Mouse (Mus musculus) CH12.LX (cell line): Measurements from ENCODE around the gene Stom.

Source experiments
- CHD1 ChIP-seq: IDR thresholded peaks from 2 replicates; pipeline ENCODE4 v1.6.1; 2012; ENCODE audit warnings: low read depth, low read length, improper control_type of control experiment, inconsistent platforms
- CTCF ChIP-seq, 2 experiments: IDR thresholded peaks in 1 of 2; conservative IDR thresholded peaks in 1 of 2; 2 replicates each; pipeline ENCODE4 v1.5.1; 2011 to 2012; ENCODE audit warnings: low read depth in 2 of 2, low read length in 2 of 2, improper control_type of control experiment in 1 of 2, inconsistent platforms in 1 of 2, mild to moderate bottlenecking in 1 of 2, moderate library complexity in 1 of 2
- ELF1 ChIP-seq: IDR thresholded peaks from 2 replicates; pipeline ENCODE4 v1.6.1; 2014; ENCODE audit warnings: low read depth, mild to moderate bottlenecking, inconsistent platforms, low read length, improper control_type of control experiment
- EP300 ChIP-seq: IDR thresholded peaks from 2 replicates; pipeline ENCODE4 v1.6.1; 2011; ENCODE audit warnings: low read length, improper control_type of control experiment
- ETS1 ChIP-seq: conservative IDR thresholded peaks from 2 replicates; pipeline ENCODE4 v1.6.1; 2012; ENCODE audit warnings: low read depth, mild to moderate bottlenecking, inconsistent platforms, low read length, improper control_type of control experiment, moderate library complexity
- GABPA ChIP-seq: IDR thresholded peaks from 2 replicates; pipeline ENCODE4 v1.6.1; 2012; ENCODE audit warnings: low read depth, low read length, improper control_type of control experiment, inconsistent platforms; ENCODE audit not compliant: insufficient replicate concordance
- MAX ChIP-seq: IDR thresholded peaks from 2 replicates; pipeline ENCODE4 v1.6.1; 2011; ENCODE audit warnings: low read length, improper control_type of control experiment
- POLR2A ChIP-seq: IDR thresholded peaks from 2 replicates; pipeline ENCODE4 v1.6.1; 2011; ENCODE audit warnings: low read depth, mild to moderate bottlenecking, improper control_type of control experiment, low read length
- TBP ChIP-seq: conservative IDR thresholded peaks from 2 replicates; pipeline ENCODE4 v1.6.1; 2011; ENCODE audit warnings: low read depth, low read length, improper control_type of control experiment
- ZC3H11A ChIP-seq: IDR thresholded peaks from 2 replicates; pipeline ENCODE4 v1.6.1; 2012; ENCODE audit warnings: low read depth, mild to moderate bottlenecking, inconsistent platforms, low read length, improper control_type of control experiment
- ZNF384 ChIP-seq: IDR thresholded peaks from 2 replicates; pipeline ENCODE4 v1.6.1; 2012; ENCODE audit warnings: low read depth, low read length, improper control_type of control experiment, inconsistent platforms

DNA sequence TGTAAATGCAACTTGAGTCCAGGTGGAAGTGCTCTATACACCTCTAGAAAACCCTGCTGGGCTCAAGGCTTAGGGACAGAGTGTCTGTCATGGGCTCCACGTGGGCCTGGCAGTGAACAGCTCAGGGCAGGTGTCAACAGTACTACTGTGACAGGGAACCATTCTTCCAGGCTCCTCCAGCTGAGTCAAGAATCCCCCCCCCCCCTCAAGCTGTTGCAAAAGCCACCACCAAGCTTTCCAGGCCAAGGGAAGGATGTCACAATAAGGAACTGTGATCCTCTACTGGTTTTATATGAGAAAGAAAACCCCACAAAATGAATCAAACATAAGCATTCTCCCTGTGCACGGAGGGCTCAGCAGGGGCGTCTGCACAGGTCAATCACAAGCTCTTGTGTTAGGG lies 22.5 kb downstream of the Stom start:
- TF ChIP-seq MAX (no peak), POLR2A (no peak), ZC3H11A (no peak), TBP (no peak), EP300 (no peak), CTCF (conservative IDR thresholded peaks at IDR 0.05 in 1 of 2, IDR thresholded peaks at IDR 0.05 in 1 of 2; ENCODE audit: low read depth in 2 of 2, low read length in 2 of 2) (no peak), GABPA (no peak), ZNF384 (no peak), CHD1 (no peak), ETS1 (no peak), ELF1 (no peak)
